Mouse (Mus musculus) heart, postnatal 0 days (tissue): ENCODE data around the gene Platr17. TPM values are rescaled to one million over a fixed set of nuclear protein-coding genes. Genes with fewer than 3 reads are reported as not detected.

Source experiments
- ATAC-seq: fragments of 200-750 bp; cut with Nextera tagmentation; 2 replicates; pipeline ENCODE4 v1.8.0; 2017; ENCODE audit warnings: low read depth, moderate number of reproducible peaks, moderate library complexity; ENCODE audit not compliant: insufficient read depth
- DNase-seq: peaks from one replicate; pipeline ENCODE4 v3.0.0-alpha.2; 2016; ENCODE audit warnings: low spot score
- H3K27ac ChIP-seq: fragments of 300-500 bp; sonication (generic); 2 replicates; pipeline ENCODE4 v1.5.1; 2014; ENCODE audit warnings: low read depth, mild to moderate bottlenecking
- H3K27me3 ChIP-seq: fragments of 300-500 bp; sonication (generic); 2 replicates; pipeline ENCODE4 v1.6.1; 2014; ENCODE audit warnings: low read length, mixed read lengths; ENCODE audit not compliant: control insufficient read depth, insufficient read depth
- H3K36me3 ChIP-seq: fragments of 300-500 bp; sonication (generic); replicated peaks from 2 replicates; pipeline ENCODE4 v1.6.1; 2014; ENCODE audit warnings: low read length, mixed read lengths; ENCODE audit not compliant: control insufficient read depth, insufficient read depth
- H3K4me1 ChIP-seq: fragments of 300-500 bp; sonication (generic); 2 replicates; pipeline ENCODE4 v1.6.1; 2014; ENCODE audit warnings: antibody characterized with exemption; ENCODE audit not compliant: control insufficient read depth, insufficient read depth
- H3K4me2 ChIP-seq: fragments of 300-500 bp; sonication (generic); 2 replicates; pipeline ENCODE4 v1.6.1; 2014; ENCODE audit warnings: low read depth, mild to moderate bottlenecking, low read length, moderate library complexity
- H3K4me3 ChIP-seq: fragments of 300-500 bp; sonication (generic); 2 replicates; pipeline ENCODE4 v1.5.1; 2014; ENCODE audit warnings: low read depth, low read length
- H3K9ac ChIP-seq: fragments of 300-500 bp; sonication (generic); replicated peaks from 2 replicates; pipeline ENCODE4 v1.6.1; 2014; ENCODE audit warnings: low read depth, low read length, mixed read lengths
- H3K9me3 ChIP-seq: fragments of 300-500 bp; sonication (generic); replicated peaks from 2 replicates; pipeline ENCODE4 v1.6.1; 2016; ENCODE audit warnings: low read length; ENCODE audit not compliant: control insufficient read depth
- CTCF ChIP-seq: IDR thresholded peaks from 2 replicates; pipeline ENCODE4 v1.5.1; 2016; ENCODE audit warnings: antibody characterized with exemption, control low read depth, low read depth
- EP300 ChIP-seq: IDR thresholded peaks from 2 replicates; pipeline ENCODE4 v1.6.1; 2016; ENCODE audit warnings: antibody characterized with exemption, low read depth
- WGBS: fragments of 180-500 bp; shearing (Covaris S2); extraction: QIAGEN DNeasy Blood & Tissue Kit; methylation state at CpG from one replicate; pipeline ENCODE4 v1.1.7; 2014; 5-methylcytosine and 5-hydroxymethylcytosine counted together
- polyA plus RNA-seq: library from polyadenylated mRNA; unstranded; fragments of >200 nt; fragmentation: Nextera tagmentation; extraction: Ambion mirVana; gene quantifications from 2 replicates; pipeline ENCODE4 v1.2.1, GENCODE M21; 2015
- total RNA-seq: library from RNA; depleted of rRNA; stranded (reverse); fragments of >200 nt; gene quantifications from 2 replicates; pipeline ENCODE4 v1.2.3, GENCODE M21; 2014; ENCODE audit warnings: low replicate concordance

The Platr17 gene
- total and polyA plus RNA-seq, 2 experiments from 2014 or later: not detected

- 0 out of 2 replicates have a peak, but pooled peaks cover 15% of the 10 kb centered on the region for H3K36me3 ChIP-seq
- H3K9ac ChIP-seq: no peak overlapping the region
- H3K4me2 ChIP-seq: no peak overlapping the region
- peak; percentile 41 for TF ChIP-seq CTCF
- no peak for TF ChIP-seq EP300
- 76% methylated on average over 10 of the region's 10 CpGs for WGBS
- no peaks in the 10 kb centered on the region for H3K9me3 ChIP-seq
- no peak overlapping the region for H3K27ac ChIP-seq
- no peak overlapping the region for H3K4me3 ChIP-seq
- H3K4me1 ChIP-seq: no peaks in the 10 kb centered on the region
- DNase-seq (no peak), ATAC-seq (no peak)
- no peaks in the 10 kb centered on the region for H3K27me3 ChIP-seq
Observed at GRCm38 (mm10) chr17:33924577-33925283, 19.8 kb downstream of the Platr17 start.

- no peak for DNase-seq
- H3K27me3 ChIP-seq: no peaks in the 10 kb centered on the region
- no peak for ATAC-seq
- H3K4me1 ChIP-seq: no peaks in the 10 kb centered on the region
- no peak for TF ChIP-seq CTCF
- H3K4me3 ChIP-seq: no peak overlapping the region
- H3K9ac ChIP-seq: no peak overlapping the region
- H3K4me2 ChIP-seq: no peak overlapping the region
- 0 out of 2 replicates have a peak, but pooled peaks cover 15% of the 10 kb centered on the region for H3K36me3 ChIP-seq
- 83% methylated on average over 19 of the region's 21 CpGs for WGBS
- no peak overlapping the region for H3K27ac ChIP-seq
- no peaks in the 10 kb centered on the region for H3K9me3 ChIP-seq
Observed at GRCm38 (mm10) chr17:33925406-33926116, 20.6 kb downstream of the Platr17 start.

- no peak overlapping the region for H3K27ac ChIP-seq
- 0 out of 2 replicates have a peak, but pooled peaks cover 15% of the 10 kb centered on the region for H3K36me3 ChIP-seq
- no peak for ATAC-seq
Observed at GRCm38 (mm10) chr17:33926207-33926932, 21.4 kb downstream of the Platr17 start.

GRCm38 (mm10) chr17:33928251-33928947 lies 23.5 kb downstream of the Platr17 start:
- Histone ChIP-seq H3K9me3 (no peaks in the 10 kb centered on the region), H3K9ac (peak overlapping the region; percentile 91), H3K27me3 (no peaks in the 10 kb centered on the region), H3K4me1 (peaks cover 6% of the 10 kb centered on the region; the same call in 1 of the 2 replicates), H3K4me3 (peak overlapping the region; percentile 91), H3K36me3 (peaks cover 28% of the 10 kb centered on the region), H3K27ac (no peak overlapping the region), H3K4me2 (peak overlapping the region; percentile 98)
- DNase-seq: no peak
- no peak for ATAC-seq
- WGBS: 58% methylated on average over 21 of the region's 21 CpGs
- TF ChIP-seq EP300: no peak
- TF ChIP-seq CTCF: no peak

More at GRCm38 (mm10) chr17:33926207-33926932, 21.4 kb downstream of the Platr17 start:
- no peaks in the 10 kb centered on the region for H3K27me3 ChIP-seq
- H3K4me2 ChIP-seq: no peak overlapping the region
- no peak overlapping the region for H3K9ac ChIP-seq
- H3K9me3 ChIP-seq: no peaks in the 10 kb centered on the region
- no peak for DNase-seq
- WGBS: 74% methylated on average over 17 of the region's 17 CpGs
- no peak for TF ChIP-seq EP300
- TF ChIP-seq CTCF: peak; percentile 35
- H3K4me3 ChIP-seq: no peak overlapping the region
- peaks cover 6% of the 10 kb centered on the region; the same call in 1 of the 2 replicates for H3K4me1 ChIP-seq
